Mouse (Mus musculus): ENCODE results near the gene Dmrtc1c1.
"Not testable (repeated sequence)": the region's sequence is repeated elsewhere in the genome, so short reads cannot be mapped to it uniquely, and the experiment has no call there.

The Dmrtc1c1 gene

DNA sequence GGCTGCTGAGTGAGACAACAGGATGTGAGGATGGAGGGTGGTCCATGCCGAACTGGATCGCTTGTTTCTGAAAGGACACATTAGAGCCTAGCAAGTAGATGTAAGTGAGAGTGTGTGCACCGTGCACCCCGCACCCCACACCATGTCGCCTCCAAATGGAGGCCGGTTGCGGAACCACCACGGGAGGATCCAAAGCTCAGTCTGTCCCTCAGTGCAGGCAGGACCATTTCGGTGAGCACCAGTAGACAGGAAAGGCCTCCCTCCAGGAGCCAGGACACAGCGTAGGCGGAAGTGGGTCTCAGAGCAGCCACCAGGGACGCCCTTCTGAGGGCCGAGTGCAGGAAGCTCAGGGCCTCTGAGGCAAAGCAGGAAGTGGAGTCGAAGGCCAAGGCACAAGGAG lies at the start of gene Dmrtc1c1:
Gene Dmrtc1c1, plus strand, starts transcription at position 301 of the 400 bp plus-strand sequence.
- in situ Hi-C loops (cut with MboI, MseI), result not testable (repeated sequence)

DNA sequence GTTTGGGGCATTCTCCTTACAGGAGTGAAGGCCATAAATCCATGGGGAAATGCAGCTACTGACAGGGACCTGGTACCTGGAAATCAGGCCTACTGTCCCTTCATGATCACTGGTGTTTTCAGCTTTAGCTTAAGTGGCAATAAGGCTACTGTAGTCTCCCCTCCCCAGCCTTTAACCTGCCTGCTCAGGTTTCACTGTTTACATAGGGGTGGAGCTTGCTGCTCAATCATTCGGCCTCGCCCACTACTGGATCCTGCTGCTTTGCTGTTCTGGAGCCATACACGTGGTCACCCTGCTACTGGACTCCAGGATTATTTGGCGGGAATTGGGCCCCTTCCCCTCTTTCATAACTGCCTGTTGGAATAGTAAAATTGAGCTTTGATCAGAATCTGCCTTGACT lies 36.9 kb upstream of the Dmrtc1c1 start:
- in situ Hi-C loops (cut with MboI, MseI), result no loop called here

DNA sequence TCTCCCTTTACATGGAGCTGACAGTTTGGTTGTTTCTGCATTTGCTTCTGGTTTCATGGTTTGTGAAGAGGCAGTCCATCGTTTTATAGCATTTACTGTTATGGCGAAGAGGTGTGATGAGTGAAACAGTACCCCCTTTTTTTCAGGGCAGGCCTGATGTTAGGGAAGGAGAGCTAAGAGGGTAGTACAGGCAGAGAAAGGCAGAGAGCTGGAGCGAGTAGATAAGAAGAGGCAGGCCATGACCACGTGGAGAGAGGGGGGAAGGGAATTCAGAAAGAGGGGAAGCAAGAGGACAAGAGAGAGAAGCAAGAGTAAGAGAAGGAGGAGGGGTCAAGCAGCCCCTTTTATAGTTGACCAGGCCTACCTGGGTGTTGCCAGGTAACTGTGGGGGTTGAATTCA lies 9.5 kb downstream of the Dmrtc1c1 start:
- in situ Hi-C loops (cut with MboI, MseI), result loop anchor here (5.0 kb wide), 1 partner anchor 35 kb away; no protein-coding TSS in a partner anchor

DNA sequence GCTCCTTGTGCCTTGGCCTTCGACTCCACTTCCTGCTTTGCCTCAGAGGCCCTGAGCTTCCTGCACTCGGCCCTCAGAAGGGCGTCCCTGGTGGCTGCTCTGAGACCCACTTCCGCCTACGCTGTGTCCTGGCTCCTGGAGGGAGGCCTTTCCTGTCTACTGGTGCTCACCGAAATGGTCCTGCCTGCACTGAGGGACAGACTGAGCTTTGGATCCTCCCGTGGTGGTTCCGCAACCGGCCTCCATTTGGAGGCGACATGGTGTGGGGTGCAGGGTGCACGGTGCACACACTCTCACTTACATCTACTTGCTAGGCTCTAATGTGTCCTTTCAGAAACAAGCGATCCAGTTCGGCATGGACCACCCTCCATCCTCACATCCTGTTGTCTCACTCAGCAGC lies 51.8 kb downstream of the Dmrtc1c1 start, which contains the start of gene Dmrtc1c2:
Gene Dmrtc1c2, minus strand, starts transcription at position 101 of the 400 bp plus-strand sequence.
- in situ Hi-C loops (cut with MboI, MseI), result not testable (repeated sequence)

All from regulatory T cell (primary cell).